Mouse (Mus musculus) midbrain, postnatal 0 days (tissue): ENCODE results near the gene Efcab6. TPM values are rescaled to one million over a fixed set of nuclear protein-coding genes. Genes with fewer than 3 reads are reported as not detected.

Experiments used
- ATAC-seq: fragments of 200-750 bp; cut with Nextera tagmentation; 2 replicates; pipeline ENCODE4 v1.8.0; 2017; ENCODE audit warnings: moderate number of reproducible peaks, mild to moderate bottlenecking, moderate TSS enrichment, moderate library complexity; ENCODE audit not compliant: low FRiP score
- DNase-seq: peaks from one replicate; pipeline ENCODE4 v3.0.0-alpha.2; 2015; ENCODE audit warnings: low spot score
- H3K27ac ChIP-seq: fragments of 300-500 bp; sonication (generic); 2 replicates; pipeline ENCODE4 v1.5.1; 2014; ENCODE audit warnings: low read depth, mild to moderate bottlenecking, low read length, mixed read lengths
- H3K27me3 ChIP-seq: fragments of 300-500 bp; sonication (generic); 2 replicates; pipeline ENCODE4 v1.6.1; 2014; ENCODE audit warnings: low read length, control low read depth, mixed read lengths; ENCODE audit not compliant: insufficient read depth
- H3K36me3 ChIP-seq: fragments of 300-500 bp; sonication (generic); 2 replicates; pipeline ENCODE4 v1.6.1; 2014; ENCODE audit warnings: low read length, control low read depth, mixed read lengths; ENCODE audit not compliant: insufficient read depth
- H3K4me1 ChIP-seq: fragments of 300-500 bp; sonication (generic); 2 replicates; pipeline ENCODE4 v1.6.1; 2014; ENCODE audit warnings: mild to moderate bottlenecking, control low read depth, antibody characterized with exemption, low read length, mixed read lengths; ENCODE audit not compliant: insufficient read depth
- H3K4me2 ChIP-seq: fragments of 300-500 bp; sonication (generic); 2 replicates; pipeline ENCODE4 v1.6.1; 2014; ENCODE audit warnings: low read depth, mild to moderate bottlenecking, low read length, mixed read lengths; ENCODE audit not compliant: poor library complexity, severe bottlenecking
- H3K4me3 ChIP-seq: fragments of 300-500 bp; sonication (generic); 2 replicates; pipeline ENCODE4 v1.5.1; 2014; ENCODE audit warnings: low read depth, mild to moderate bottlenecking, low read length, moderate library complexity
- H3K9ac ChIP-seq: fragments of 300-500 bp; sonication (generic); replicated peaks from 2 replicates; pipeline ENCODE4 v1.6.1; 2014; ENCODE audit warnings: mild to moderate bottlenecking, low read length, moderate library complexity, mixed read lengths; ENCODE audit not compliant: poor library complexity, severe bottlenecking
- H3K9me3 ChIP-seq: fragments of 300-500 bp; sonication (generic); 2 replicates; pipeline ENCODE4 v1.6.1; 2016; ENCODE audit warnings: low read length, control low read depth
- CTCF ChIP-seq: IDR thresholded peaks from 2 replicates; pipeline ENCODE4 v1.5.1; 2016; ENCODE audit warnings: antibody characterized with exemption, mild to moderate bottlenecking
- WGBS: fragments of 180-500 bp; shearing (Covaris S2); extraction: QIAGEN DNeasy Blood & Tissue Kit; methylation state at CpG from one replicate; pipeline ENCODE4 v1.1.7; 2014; 5-methylcytosine and 5-hydroxymethylcytosine counted together
- polyA plus RNA-seq: library from polyadenylated mRNA; unstranded; fragments of >200 nt; fragmentation: Nextera tagmentation; extraction: Ambion mirVana; gene quantifications from 2 replicates; pipeline ENCODE4 v1.2.1, GENCODE M21; 2015
- total RNA-seq: library from RNA; depleted of rRNA; stranded (reverse); fragments of >200 nt; gene quantifications from 2 replicates; pipeline ENCODE4 v1.2.3, GENCODE M21; 2014

Efcab6 gene
- total and polyA plus RNA-seq, 2 experiments from 2014 or later, result 1.5 to 3.9 TPM

- Histone ChIP-seq H3K9ac (no peak overlapping the region), H3K9me3 (no peaks in the 10 kb centered on the region), H3K4me2 (no peak overlapping the region; the same call in 1 of the 2 replicates), H3K4me1 (peaks cover 18% of the 10 kb centered on the region; the same call in 1 of the 2 replicates), H3K36me3 (no peaks in the 10 kb centered on the region), H3K4me3 (no peak overlapping the region), H3K27ac (no peak overlapping the region), H3K27me3 (0 out of 2 replicates have a peak, but pooled peaks cover 4% of the 10 kb centered on the region)
- ATAC-seq (no peak), DNase-seq (no peak)
- WGBS, result 30% methylated on average over 11 of the region's 11 CpGs
- no peak for TF ChIP-seq CTCF
Measured at GRCm38 (mm10) chr15:83845734-83846133, 219.4 kb downstream of the Efcab6 start.

- H3K9ac ChIP-seq, result no peak overlapping the region; the same call in 1 of the 2 replicates
- H3K4me1 ChIP-seq, result peaks cover 18% of the 10 kb centered on the region; the same call in 1 of the 2 replicates
- H3K27me3 ChIP-seq, result 0 out of 2 replicates have a peak, but pooled peaks cover 4% of the 10 kb centered on the region
- H3K4me2 ChIP-seq, result no peak overlapping the region
- H3K27ac ChIP-seq, result no peak overlapping the region
- no peaks in the 10 kb centered on the region for H3K9me3 ChIP-seq
- H3K4me3 ChIP-seq, result no peak overlapping the region
- 22% methylated on average over 22 of the region's 22 CpGs for WGBS
- ATAC-seq, result 0 out of 2 replicates have a peak, but pooled peaks have one; percentile 10
- no peaks in the 10 kb centered on the region for H3K36me3 ChIP-seq
- TF ChIP-seq CTCF, result no peak
- peak; percentile 65 for DNase-seq
Measured at GRCm38 (mm10) chr15:83842915-83843789, 222.0 kb downstream of the Efcab6 start.

GRCm38 (mm10) chr15:83842419-83842818, 222.8 kb downstream of the Efcab6 start:
- no peaks in the 10 kb centered on the region for H3K9me3 ChIP-seq
- H3K27me3 ChIP-seq, result 0 out of 2 replicates have a peak, but pooled peaks cover 4% of the 10 kb centered on the region
- H3K36me3 ChIP-seq, result no peaks in the 10 kb centered on the region
- no peak for DNase-seq
- 79% methylated on average over 12 of the region's 12 CpGs for WGBS
- no peak for TF ChIP-seq CTCF
- no peak overlapping the region for H3K27ac ChIP-seq
- H3K4me3 ChIP-seq, result no peak overlapping the region
- ATAC-seq, result no peak
- peaks cover 13% of the 10 kb centered on the region; the same call in 1 of the 2 replicates for H3K4me1 ChIP-seq
- no peak overlapping the region for H3K4me2 ChIP-seq
- H3K9ac ChIP-seq, result no peak overlapping the region

- Histone ChIP-seq H3K36me3 (no peaks in the 10 kb centered on the region), H3K4me1 (peaks cover 10% of the 10 kb centered on the region; the same call in 1 of the 2 replicates), H3K27ac (no peak overlapping the region), H3K4me2 (no peak overlapping the region), H3K9me3 (no peaks in the 10 kb centered on the region), H3K27me3 (0 out of 2 replicates have a peak, but pooled peaks cover 4% of the 10 kb centered on the region), H3K4me3 (no peak overlapping the region), H3K9ac (no peak overlapping the region)
- 75% methylated on average over 10 of the region's 10 CpGs for WGBS
- ATAC-seq (no peak), DNase-seq (no peak)
- TF ChIP-seq CTCF, result no peak
Measured at GRCm38 (mm10) chr15:83840950-83841719, 224.0 kb downstream of the Efcab6 start.

GRCm38 (mm10) chr15:83832265-83832664, 232.9 kb downstream of the Efcab6 start:
- H3K27me3 ChIP-seq, result no peaks in the 10 kb centered on the region
- H3K9ac ChIP-seq, result no peak overlapping the region
- H3K4me3 ChIP-seq, result no peak overlapping the region
- ATAC-seq (no peak), DNase-seq (no peak)
- H3K9me3 ChIP-seq, result no peaks in the 10 kb centered on the region
- H3K4me1 ChIP-seq, result 0 out of 2 replicates have a peak, but pooled peaks cover 3% of the 10 kb centered on the region
- H3K27ac ChIP-seq, result no peak overlapping the region
- 62% methylated on average over 6 of the region's 6 CpGs for WGBS
- H3K4me2 ChIP-seq, result no peak overlapping the region
- TF ChIP-seq CTCF, result no peak
- H3K36me3 ChIP-seq, result no peaks in the 10 kb centered on the region
